Mouse (Mus musculus): ENCODE measurements around the gene Lingo2. TPM values are rescaled to one million over a fixed set of nuclear protein-coding genes. Genes with fewer than 3 reads are reported as not detected.

Lingo2 gene
- total RNA-seq, 2 experiments from 2014 or later = 57.9 to 61.5 TPM

DNA sequence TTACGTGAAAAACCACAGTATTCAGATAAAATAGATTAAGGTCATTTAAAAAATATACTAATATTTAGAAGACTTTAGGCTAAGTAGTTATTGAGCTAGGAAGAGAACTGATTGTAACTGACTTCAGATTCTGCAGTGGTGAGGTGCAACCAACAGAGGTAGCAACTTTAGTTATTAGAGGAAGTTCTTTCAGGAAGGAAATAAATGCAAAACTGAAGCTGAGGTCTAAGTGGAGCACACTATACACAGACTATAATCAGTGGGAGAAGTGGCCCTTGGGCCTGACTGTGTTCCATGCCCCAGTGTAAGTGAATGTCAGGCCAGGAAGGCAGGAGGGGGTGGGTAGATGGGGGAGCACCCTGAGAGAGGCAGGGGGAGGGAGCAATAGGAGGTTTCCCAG, 385.0 kb downstream of the Lingo2 start:
- DNase-seq (ENCODE audit: low spot score in 2 of 2) = no peak

GRCm38 (mm10) chr4:36560997-36561396, 390.6 kb downstream of the Lingo2 start:
- no peak for DNase-seq (ENCODE audit: low spot score in 2 of 2)

DNA sequence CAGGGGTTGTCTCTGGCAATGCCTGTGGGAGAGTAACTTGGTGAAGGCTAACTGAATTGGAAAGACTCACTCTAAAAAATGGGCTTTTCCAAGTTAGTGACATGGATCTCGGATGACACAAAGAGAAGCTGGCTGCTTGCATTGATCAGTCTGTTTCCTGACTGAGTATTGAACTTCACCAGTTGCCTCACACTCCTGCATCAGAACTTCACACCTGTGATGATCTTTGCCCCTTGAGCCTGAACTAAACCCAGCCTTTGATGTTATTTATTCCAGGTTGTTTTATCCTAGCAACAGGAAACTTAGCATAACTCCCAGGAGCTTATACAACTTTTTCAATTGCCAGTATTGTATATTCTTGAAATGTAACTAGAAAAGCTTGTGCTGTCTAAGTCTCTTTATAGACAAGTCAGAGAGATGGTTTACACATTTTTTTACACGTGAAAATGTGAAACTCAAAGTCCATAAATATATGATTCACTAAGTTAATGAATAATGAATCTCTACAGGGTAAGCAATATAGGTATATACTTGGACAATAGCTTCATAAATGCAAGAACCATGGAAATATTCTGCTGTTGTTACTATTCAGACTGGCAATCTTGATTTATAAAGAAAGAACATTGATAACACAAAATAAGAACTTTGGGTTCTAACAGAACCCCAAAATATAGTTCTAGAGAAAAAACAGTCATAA, 410.7 kb downstream of the Lingo2 start:
- no peak for DNase-seq (ENCODE audit: low spot score in 2 of 2)

GRCm38 (mm10) chr4:36533895-36534294, 417.7 kb downstream of the Lingo2 start:
- no peak for DNase-seq (ENCODE audit: low spot score in 2 of 2)

DNA sequence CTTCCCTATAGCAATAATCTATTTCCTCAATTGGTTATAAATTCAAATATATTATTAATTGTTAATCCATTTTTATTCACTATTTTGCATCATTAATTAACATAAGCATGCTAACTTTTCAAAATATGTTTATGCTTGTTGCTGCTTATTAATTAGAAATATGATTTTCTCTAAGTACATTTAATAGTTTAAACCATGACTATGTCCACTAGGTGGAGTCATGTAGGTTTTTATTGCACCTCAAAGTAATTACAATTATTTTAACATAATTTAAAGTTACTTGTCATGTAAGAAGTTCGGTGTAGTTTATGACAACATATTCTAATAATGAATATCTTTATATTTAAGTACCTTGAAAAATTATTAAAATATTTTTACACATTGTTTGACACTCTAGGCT, 461.3 kb downstream of the Lingo2 start:
- DNase-seq (ENCODE audit: low spot score in 2 of 2) = no peak

- DNase-seq (ENCODE audit: low spot score in 2 of 2) = no peak
These were observed 516.3 kb downstream of the Lingo2 start for GRCm38 (mm10) chr4:36435211-36435610.

DNA sequence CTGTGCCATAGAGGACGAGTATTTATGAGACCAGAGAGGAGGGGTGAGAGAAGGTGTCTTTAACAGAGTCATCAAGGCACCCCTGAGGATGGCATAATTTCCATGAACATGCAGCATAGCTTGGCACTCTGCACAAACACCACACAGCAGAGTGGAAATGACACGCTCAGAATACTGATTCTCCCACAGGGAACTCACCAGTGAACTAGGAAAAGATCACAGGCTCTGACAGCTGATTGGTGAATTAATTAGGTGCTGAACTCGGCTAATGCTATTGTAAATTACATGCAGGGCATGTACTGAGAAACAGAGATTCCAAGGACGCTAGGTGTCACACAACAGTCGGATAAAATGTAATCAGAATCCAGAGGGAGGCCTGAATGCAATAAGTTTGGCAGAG, 525.4 kb downstream of the Lingo2 start:
- no peak for DNase-seq (ENCODE audit: low spot score in 2 of 2)

DNA sequence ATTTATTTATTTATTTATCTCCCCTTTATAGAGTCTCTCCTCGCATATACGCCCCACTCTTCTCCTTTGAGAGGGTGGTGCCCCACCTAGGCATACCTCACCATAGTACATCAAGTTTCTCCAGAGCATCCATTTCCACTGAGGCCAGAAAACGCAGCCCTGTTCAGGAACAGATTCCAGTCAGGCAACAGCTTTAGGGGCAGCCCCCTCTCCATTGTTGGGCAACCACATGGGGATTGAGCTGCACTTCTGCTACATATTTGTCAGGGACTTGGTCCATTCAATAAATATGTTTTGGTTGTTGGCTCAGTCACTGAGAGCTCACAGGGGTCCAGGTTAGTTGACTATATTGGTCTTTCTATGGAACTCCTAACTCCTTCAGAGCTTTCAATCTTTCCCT, 544.2 kb downstream of the Lingo2 start:
- no peak for DNase-seq (ENCODE audit: low spot score in 2 of 2)

- DNase-seq (ENCODE audit: low spot score in 2 of 2) = no peak
These were observed 582.6 kb downstream of the Lingo2 start for GRCm38 (mm10) chr4:36368925-36369324.

GRCm38 (mm10) chr4:36354401-36354800, 597.1 kb downstream of the Lingo2 start:
- no peak for DNase-seq (ENCODE audit: low spot score in 2 of 2)

- DNase-seq (ENCODE audit: low spot score in 2 of 2) = no peak
These were observed 619.8 kb downstream of the Lingo2 start for GRCm38 (mm10) chr4:36331741-36332140.

GRCm38 (mm10) chr4:36325603-36326002, 625.9 kb downstream of the Lingo2 start:
- no peak for DNase-seq (ENCODE audit: low spot score in 2 of 2)

GRCm38 (mm10) chr4:36313067-36313466, 638.5 kb downstream of the Lingo2 start:
- DNase-seq (ENCODE audit: low spot score in 2 of 2) = no peak

GRCm38 (mm10) chr4:36311431-36311830, 640.1 kb downstream of the Lingo2 start:
- no peak for DNase-seq (ENCODE audit: low spot score in 2 of 2)

DNA sequence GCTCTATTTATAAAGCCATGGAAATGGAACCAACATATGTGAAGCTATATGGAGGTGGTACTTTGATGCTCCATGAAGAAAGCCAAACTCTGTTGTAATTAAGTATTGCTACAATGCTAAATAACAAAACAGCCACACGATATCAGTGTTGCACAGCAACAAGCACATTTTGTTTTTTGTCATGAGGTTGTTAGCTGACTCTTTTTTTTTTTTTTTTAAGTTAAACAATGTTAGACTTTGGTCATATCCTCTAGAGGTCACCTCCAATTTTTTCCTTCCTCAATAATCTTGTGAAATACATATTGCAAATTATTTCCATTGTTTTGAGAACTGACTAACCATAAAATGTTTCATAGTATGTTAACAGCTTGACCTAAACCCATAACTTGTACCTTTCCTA, 646.3 kb downstream of the Lingo2 start:
- DNase-seq (ENCODE audit: low spot score in 2 of 2) = no peak

DNA sequence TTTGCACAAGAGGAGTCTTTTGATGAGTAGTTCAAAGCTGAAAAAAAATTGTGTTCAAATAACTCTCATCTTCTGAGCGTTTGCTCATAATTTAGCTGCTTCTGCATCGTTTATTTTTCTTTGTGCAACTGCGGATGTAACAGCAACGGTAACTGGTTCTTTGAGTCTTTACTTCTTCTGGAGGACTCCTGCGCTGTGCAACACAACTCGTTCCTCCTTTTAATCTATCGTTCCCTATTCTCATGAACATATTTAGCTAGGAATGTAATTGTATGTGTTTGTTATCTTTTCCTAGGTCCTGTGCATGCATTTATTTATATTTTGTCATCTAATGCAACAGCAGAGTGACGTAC, 661.9 kb downstream of the Lingo2 start:
- DNase-seq (ENCODE audit: low spot score in 2 of 2) = no peak

GRCm38 (mm10) chr4:36288813-36289700, 662.5 kb downstream of the Lingo2 start:
- peak; percentile 76 to 81 for DNase-seq (ENCODE audit: low spot score in 2 of 2)

GRCm38 (mm10) chr4:36262436-36263169, 688.9 kb downstream of the Lingo2 start:
- no peak for DNase-seq (ENCODE audit: low spot score in 2 of 2)

GRCm38 (mm10) chr4:36186231-36186922, 765.2 kb downstream of the Lingo2 start:
- DNase-seq (ENCODE audit: low spot score in 2 of 2) = peak; percentile 45 to 52

GRCm38 (mm10) chr4:36183643-36184042, 767.9 kb downstream of the Lingo2 start:
- DNase-seq (ENCODE audit: low spot score in 2 of 2) = peak in 1 of 2 experiments; percentile 21

GRCm38 (mm10) chr4:36170099-36170498, 781.4 kb downstream of the Lingo2 start:
- no peak for DNase-seq (ENCODE audit: low spot score in 2 of 2)
